Mouse (Mus musculus) CH12.LX (cell line): Measurements from ENCODE around the gene Csnk1g1. TPM values are rescaled to one million over a fixed set of nuclear protein-coding genes. Genes with fewer than 3 reads are reported as not detected.

Source experiments
- DNase-seq: peaks from one replicate; pipeline ENCODE4 v3.0.0-alpha.2; 2013; ENCODE audit errors: extremely low read depth
- H3K27ac ChIP-seq: 2 replicates; pipeline ENCODE4 v1.5.1; 2012; ENCODE audit warnings: low read depth, mild to moderate bottlenecking, control low read depth, moderate library complexity; ENCODE audit not compliant: insufficient read depth
- H3K27me3 ChIP-seq: replicated peaks from 2 replicates; pipeline ENCODE3; 2012; ENCODE audit warnings: inconsistent platforms
- H3K36me3 ChIP-seq, 2 experiments: replicated peaks in 1 of 2; 2 replicates each; pipeline versions ENCODE3 to v1.6.1; 2012; ENCODE audit warnings: inconsistent platforms in 1 of 2, low read length in 1 of 2, mild to moderate bottlenecking in 1 of 2, mixed read lengths in 1 of 2, moderate library complexity in 1 of 2; ENCODE audit not compliant: control insufficient read depth in 1 of 2, insufficient read depth in 1 of 2
- H3K4me1 ChIP-seq, 2 experiments: 2 replicates each; pipeline ENCODE4 v1.6.1; 2012; ENCODE audit warnings: inconsistent platforms in 1 of 2, moderate library complexity in 1 of 2; ENCODE audit not compliant: insufficient read depth in 2 of 2, control insufficient read depth in 1 of 2
- H3K4me2 ChIP-seq: 2 replicates; pipeline ENCODE4 v1.6.1; 2012; ENCODE audit warnings: low read depth, mild to moderate bottlenecking, control low read depth; ENCODE audit not compliant: poor library complexity, insufficient read depth, severe bottlenecking
- H3K4me3 ChIP-seq, 3 experiments: fragments of 150-350 bp in 1 of 3; sonication (generic) in 1 of 3; replicated peaks in 1 of 3; 2 replicates each; pipeline versions ENCODE3 to v1.5.1; 2011 to 2012; ENCODE audit warnings: low read depth in 2 of 3, low read length in 2 of 3, mild to moderate bottlenecking in 2 of 3, moderate library complexity in 2 of 3, control low read depth in 1 of 3, improper control_type of control experiment in 1 of 3, inconsistent platforms in 1 of 3, mixed read lengths in 1 of 3; ENCODE audit not compliant: poor library complexity in 1 of 3
- H3K79me2 ChIP-seq: replicated peaks from 2 replicates; pipeline ENCODE4 v1.6.1; 2012; ENCODE audit warnings: mild to moderate bottlenecking, moderate library complexity; ENCODE audit not compliant: control insufficient read depth, poor library complexity, insufficient read depth, severe bottlenecking; ENCODE audit errors: extremely low read depth
- H3K9ac ChIP-seq: 2 replicates; pipeline ENCODE4 v1.6.1; 2012; ENCODE audit warnings: low read depth, mild to moderate bottlenecking, control low read depth, moderate library complexity; ENCODE audit not compliant: insufficient read depth
- H3K9me3 ChIP-seq: replicated peaks from 2 replicates; pipeline ENCODE3; 2012; ENCODE audit warnings: low read length, inconsistent platforms, mixed read lengths
- CHD1 ChIP-seq: IDR thresholded peaks from 2 replicates; pipeline ENCODE4 v1.6.1; 2012; ENCODE audit warnings: low read depth, low read length, improper control_type of control experiment, inconsistent platforms
- CTCF ChIP-seq, 2 experiments: IDR thresholded peaks in 1 of 2; conservative IDR thresholded peaks in 1 of 2; 2 replicates each; pipeline ENCODE4 v1.5.1; 2011 to 2012; ENCODE audit warnings: low read depth in 2 of 2, low read length in 2 of 2, improper control_type of control experiment in 1 of 2, inconsistent platforms in 1 of 2, mild to moderate bottlenecking in 1 of 2, moderate library complexity in 1 of 2
- ELF1 ChIP-seq: IDR thresholded peaks from 2 replicates; pipeline ENCODE4 v1.6.1; 2014; ENCODE audit warnings: low read depth, mild to moderate bottlenecking, inconsistent platforms, low read length, improper control_type of control experiment
- EP300 ChIP-seq: IDR thresholded peaks from 2 replicates; pipeline ENCODE4 v1.6.1; 2011; ENCODE audit warnings: low read length, improper control_type of control experiment
- GABPA ChIP-seq: IDR thresholded peaks from 2 replicates; pipeline ENCODE4 v1.6.1; 2012; ENCODE audit warnings: low read depth, low read length, improper control_type of control experiment, inconsistent platforms; ENCODE audit not compliant: insufficient replicate concordance
- IRF4 ChIP-seq: IDR thresholded peaks from 2 replicates; pipeline ENCODE4 v1.6.1; 2014; ENCODE audit warnings: low read depth, mild to moderate bottlenecking, inconsistent platforms, low read length, improper control_type of control experiment
- JUN ChIP-seq: IDR thresholded peaks from 2 replicates; pipeline ENCODE4 v1.6.1; 2011; ENCODE audit warnings: low read depth, mild to moderate bottlenecking, low read length, improper control_type of control experiment, moderate library complexity; ENCODE audit not compliant: insufficient read depth
- KAT2A ChIP-seq: IDR thresholded peaks from 2 replicates; pipeline ENCODE4 v1.6.1; 2012; ENCODE audit warnings: low read length, improper control_type of control experiment, inconsistent platforms; ENCODE audit not compliant: insufficient replicate concordance
- MAFK ChIP-seq: IDR thresholded peaks from 2 replicates; pipeline ENCODE4 v1.6.1; 2011; ENCODE audit warnings: low read length, improper control_type of control experiment; ENCODE audit not compliant: insufficient replicate concordance
- MAZ ChIP-seq: IDR thresholded peaks from 2 replicates; pipeline ENCODE4 v1.6.1; 2012; ENCODE audit warnings: low read depth, mild to moderate bottlenecking, inconsistent platforms, low read length, improper control_type of control experiment, moderate library complexity
- MEF2A ChIP-seq: IDR thresholded peaks from 2 replicates; pipeline ENCODE4 v1.6.1; 2014; ENCODE audit warnings: low read depth, mild to moderate bottlenecking, inconsistent platforms, low read length, improper control_type of control experiment, borderline replicate concordance
- MXI1 ChIP-seq: IDR thresholded peaks from 2 replicates; pipeline ENCODE4 v1.6.1; 2011; ENCODE audit warnings: mild to moderate bottlenecking, low read depth, low read length, improper control_type of control experiment
- NRF1 ChIP-seq: IDR thresholded peaks from 2 replicates; pipeline ENCODE4 v1.6.1; 2014; ENCODE audit warnings: low read depth, mild to moderate bottlenecking, inconsistent platforms, low read length, improper control_type of control experiment, moderate library complexity
- PAX5 ChIP-seq: IDR thresholded peaks from 2 replicates; pipeline ENCODE4 v1.6.1; 2012; ENCODE audit warnings: low read length, inconsistent platforms, mixed read lengths
- RAD21 ChIP-seq: IDR thresholded peaks from 2 replicates; pipeline ENCODE4 v1.6.1; 2011; ENCODE audit warnings: low read depth, mild to moderate bottlenecking, low read length, improper control_type of control experiment, moderate library complexity
- RCOR1 ChIP-seq: conservative IDR thresholded peaks from 2 replicates; pipeline ENCODE4 v1.6.1; 2012; ENCODE audit warnings: low read depth, mild to moderate bottlenecking, inconsistent platforms, low read length, improper control_type of control experiment
- SIN3A ChIP-seq: IDR thresholded peaks from 2 replicates; pipeline ENCODE4 v1.6.1; 2012; ENCODE audit warnings: low read length, improper control_type of control experiment, inconsistent platforms
- TBP ChIP-seq: conservative IDR thresholded peaks from 2 replicates; pipeline ENCODE4 v1.6.1; 2011; ENCODE audit warnings: low read depth, low read length, improper control_type of control experiment
- TCF12 ChIP-seq: IDR thresholded peaks from 2 replicates; pipeline ENCODE4 v1.6.1; 2014; ENCODE audit warnings: low read depth, mild to moderate bottlenecking, inconsistent platforms, low read length, improper control_type of control experiment
- USF1 ChIP-seq: IDR thresholded peaks from 2 replicates; pipeline ENCODE4 v1.6.1; 2014; ENCODE audit warnings: low read depth, mild to moderate bottlenecking, inconsistent platforms, low read length, improper control_type of control experiment
- ZKSCAN1 ChIP-seq: IDR thresholded peaks from 2 replicates; pipeline ENCODE4 v1.6.1; 2012; ENCODE audit warnings: low read depth, inconsistent platforms, low read length, improper control_type of control experiment, borderline replicate concordance
- ZMIZ1 ChIP-seq: IDR thresholded peaks from 2 replicates; pipeline ENCODE4 v1.6.1; 2012; ENCODE audit warnings: low read depth, mild to moderate bottlenecking, inconsistent platforms, low read length, improper control_type of control experiment
- dilution Hi-C: fragments of 300-500 bp; cut with MboI; formaldehyde crosslinking; loops from 2 replicates; pipeline ENCODE4 v1.14.3; 2020; ENCODE audit warnings: low sequenced_read_pairs; ENCODE audit not compliant: extremely low pct_unique_long_range_greater_than_20kb, extremely low pct_ligation_motif_present
- in situ Hi-C: fragments of 300-500 bp; cut with MboI; formaldehyde crosslinking; loops from 3 replicates; pipeline ENCODE4 v1.14.3; 2019; ENCODE audit warnings: low sequenced_read_pairs, low pct_ligation_motif_present, low pct_unique_long_range_greater_than_20kb, mixed read lengths
- polyA plus RNA-seq: library from polyadenylated mRNA; unstranded; fragments of >175 nt; gene quantifications from 2 replicates; pipeline ENCODE4 v1.2.1, GENCODE M21; 2012; ENCODE audit warnings: low read depth; ENCODE audit not compliant: insufficient read length
- total RNA-seq, 2 experiments: library from RNA; depleted of rRNA; stranded (reverse); fragments of 300-350 nt in 1 of 2; fragments of >200 nt in 1 of 2; gene quantifications; 2 replicates each; pipeline ENCODE4 v1.2.3; 2012 to 2014

The Csnk1g1 gene
- total and polyA plus RNA-seq, 3 experiments, result 11.7 to 16.0 (median 12.3) TPM

GRCm38 (mm10) chr9:66020601-66021000 lies 111.9 kb downstream of the Csnk1g1 start:
- in situ Hi-C loops, result no loop called here
- Histone ChIP-seq H3K27ac (no peak overlapping the region), H3K4me2 (no peak overlapping the region), H3K4me3 (no peak overlapping the region), H3K36me3 (peaks cover 16 to 65% of the 10 kb centered on the region in 2 experiments), H3K4me1 (no peaks in the 10 kb centered on the region), H3K9ac (no peak overlapping the region), H3K27me3 (no peaks in the 10 kb centered on the region), H3K79me2 (no peaks in the 10 kb centered on the region), H3K9me3 (no peaks in the 10 kb centered on the region)
- dilution Hi-C loops, result no loop called here
- TF ChIP-seq MEF2A (no peak), TCF12 (no peak), GABPA (no peak), ELF1 (no peak), ZMIZ1 (no peak), RAD21 (no peak), JUN (no peak), RCOR1 (no peak), CTCF (conservative IDR thresholded peaks at IDR 0.05 in 1 of 2, IDR thresholded peaks at IDR 0.05 in 1 of 2; ENCODE audit: low read depth in 2 of 2, low read length in 2 of 2) (no peak), MXI1 (no peak), TBP (no peak), IRF4 (no peak), CHD1 (no peak), KAT2A (no peak), NRF1 (no peak), MAFK (no peak), ZKSCAN1 (no peak), MAZ (no peak), PAX5 (no peak), EP300 (no peak)
- no peak for DNase-seq

GRCm38 (mm10) chr9:66038082-66038481 lies 129.4 kb downstream of the Csnk1g1 start:
- H3K4me2 ChIP-seq, result no peak overlapping the region
- peaks cover 0 to 6% of the 10 kb centered on the region in 2 experiments; a peak in 1 of 4 replicates for H3K4me1 ChIP-seq
- TF ChIP-seq USF1, result no peak
- no peak for TF ChIP-seq SIN3A
- H3K4me3 ChIP-seq, result no peak overlapping the region
- dilution Hi-C loops (no loop called here), in situ Hi-C loops (no loop called here)
- peaks cover 42 to 82% of the 10 kb centered on the region in 2 experiments for H3K36me3 ChIP-seq
- H3K9me3 ChIP-seq, result no peaks in the 10 kb centered on the region
- H3K27me3 ChIP-seq, result no peaks in the 10 kb centered on the region
- H3K27ac ChIP-seq, result no peak overlapping the region
- H3K9ac ChIP-seq, result no peak overlapping the region
- DNase-seq, result no peak
- H3K79me2 ChIP-seq, result no peaks in the 10 kb centered on the region
